Mouse (Mus musculus) embryonic fibroblast, embryonic 13.5 days (primary cell): ENCODE data around the gene Ggps1. TPM values are rescaled to one million over a fixed set of nuclear protein-coding genes. Genes with fewer than 3 reads are reported as not detected.
"Not testable (repeated sequence)": the region's sequence is repeated elsewhere in the genome, so short reads cannot be mapped to it uniquely, and the experiment has no call there.

Source experiments
- H3K27ac ChIP-seq: 2 replicates; pipeline ENCODE4 v1.5.1; 2012; ENCODE audit warnings: low read length, control low read depth, inconsistent platforms; ENCODE audit not compliant: insufficient read depth
- H3K4me1 ChIP-seq: 2 replicates; pipeline ENCODE4 v1.6.1; 2011; ENCODE audit warnings: low read length; ENCODE audit not compliant: control insufficient read depth, insufficient read depth
- H3K4me3 ChIP-seq: 2 replicates; pipeline ENCODE4 v1.5.1; 2011; ENCODE audit warnings: mild to moderate bottlenecking, control low read depth, low read length; ENCODE audit not compliant: insufficient read depth
- CTCF ChIP-seq: IDR thresholded peaks from 2 replicates; pipeline ENCODE4 v1.5.1; 2011; ENCODE audit warnings: mild to moderate bottlenecking, control low read depth, low read length, moderate library complexity, borderline replicate concordance; ENCODE audit not compliant: insufficient read depth
- POLR2A ChIP-seq: IDR thresholded peaks from 2 replicates; pipeline ENCODE4 v1.6.1; 2011; ENCODE audit warnings: low read depth, mild to moderate bottlenecking, control low read depth, low read length, moderate library complexity
- polyA plus RNA-seq: library from polyadenylated mRNA; stranded (reverse); fragments of >200 nt; gene quantifications from 2 replicates; pipeline ENCODE4 v1.2.4, GENCODE M21; 2011; ENCODE audit warnings: low read depth; ENCODE audit not compliant: missing spikeins, insufficient read length

The Ggps1 gene
- polyA plus RNA-seq, 1 experiment: 48.3 TPM

GRCm38 (mm10) chr13:14039292-14039965 is 23.9 kb downstream of the Ggps1 start, which contains the start of gene Tbce:
Tbce (minus strand) TSS chr13:14039638.
- peak within 1 kb of the TSS; percentile 94 for H3K27ac ChIP-seq
- H3K4me1 ChIP-seq: peaks cover 7% of the 10 kb centered on the region; the same call in 1 of the 2 replicates
- peak within 1 kb of the TSS; percentile 56 for H3K4me3 ChIP-seq
- no peak for TF ChIP-seq CTCF
- peak; percentile 89 for TF ChIP-seq POLR2A

GRCm38 (mm10) chr13:14038911-14039291 is 24.4 kb downstream of the Ggps1 start:
- Histone ChIP-seq H3K4me1 (peaks cover 7% of the 10 kb centered on the region; the same call in 1 of the 2 replicates), H3K4me3 (peak overlapping the region; percentile 56), H3K27ac (peak overlapping the region; percentile 94)
- TF ChIP-seq CTCF (no peak), POLR2A (no peak)

DNA sequence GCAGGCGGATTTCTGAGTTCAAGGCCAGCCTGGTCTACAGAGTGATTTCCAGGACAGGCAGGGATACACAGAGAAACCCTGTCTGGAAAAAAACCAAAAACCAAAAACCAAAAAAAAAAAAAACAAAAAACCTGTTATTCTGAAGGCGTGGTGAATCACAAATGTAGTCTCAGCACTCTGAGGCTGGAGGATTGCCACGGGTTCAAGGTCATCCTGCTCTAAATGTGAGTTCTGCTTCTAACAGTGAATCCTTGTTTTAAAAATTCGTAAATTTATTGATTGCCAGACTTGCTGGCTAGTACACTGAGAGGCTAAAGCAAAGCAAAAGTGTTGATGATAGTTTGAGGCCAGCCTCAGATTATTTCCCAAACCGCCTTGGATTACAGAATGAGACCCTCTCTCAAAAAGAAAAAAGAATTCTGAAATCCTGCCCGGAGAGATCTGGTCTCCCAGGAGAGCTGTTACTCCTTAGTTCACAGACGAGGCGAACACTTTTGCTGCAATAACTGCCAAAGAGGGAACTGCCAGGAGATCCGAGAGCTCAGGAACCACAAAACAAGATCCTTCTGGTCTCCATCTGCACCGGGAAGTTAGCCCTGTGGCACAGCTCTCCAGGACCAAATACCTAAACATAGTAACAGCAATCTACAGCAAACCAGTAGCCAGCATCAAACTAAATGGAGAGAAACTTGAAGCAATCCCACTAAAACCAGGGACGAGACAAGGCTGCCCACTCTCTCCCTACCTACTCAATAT is 27.2 kb downstream of the Ggps1 start:
- no peak overlapping the region for H3K27ac ChIP-seq
- TF ChIP-seq CTCF (no peak), POLR2A (no peak)
- H3K4me1 ChIP-seq: peaks cover 7% of the 10 kb centered on the region; the same call in 1 of the 2 replicates
- no peak overlapping the region for H3K4me3 ChIP-seq

DNA sequence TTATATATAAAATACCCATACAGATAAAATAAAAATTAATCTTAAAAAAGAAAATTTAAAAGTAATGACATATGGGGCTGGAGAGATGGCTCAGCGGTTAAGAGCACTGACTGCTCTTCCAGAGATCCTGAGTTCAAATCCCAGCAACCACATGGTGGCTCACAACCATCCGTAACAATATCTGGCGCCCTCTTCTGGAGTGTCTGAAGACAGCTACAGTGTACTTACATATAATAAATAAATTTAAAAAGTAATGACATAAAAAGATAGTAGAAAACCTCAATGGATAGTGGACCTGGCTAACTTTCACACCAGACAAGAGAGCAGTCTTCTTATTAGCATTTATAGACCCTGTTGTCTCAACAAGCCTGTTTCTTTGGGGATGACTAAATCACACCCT is 27.9 kb downstream of the Ggps1 start:
- H3K4me3 ChIP-seq, H3K4me1 ChIP-seq, H3K27ac ChIP-seq: not testable (repeated sequence)

DNA sequence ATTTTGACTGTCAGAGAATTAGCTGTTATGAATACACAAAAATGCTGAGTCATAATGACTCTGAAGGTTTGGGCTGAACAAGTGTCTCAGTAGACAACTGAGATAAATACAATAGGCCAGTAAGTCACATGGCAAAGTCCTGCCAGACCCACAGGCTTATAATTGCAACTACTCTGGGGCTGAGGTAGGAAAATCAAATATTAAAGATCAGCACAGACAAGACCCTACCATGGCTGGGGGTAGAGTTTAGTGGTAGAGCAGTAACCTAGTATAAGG is 29.3 kb downstream of the Ggps1 start:
- Histone ChIP-seq H3K4me1 (peaks cover 4% of the 10 kb centered on the region; the same call in 1 of the 2 replicates), H3K4me3 (no peak overlapping the region), H3K27ac (peak overlapping the region; percentile 62; the same call in 1 of the 2 replicates)
- TF ChIP-seq POLR2A (no peak), CTCF (no peak)

DNA sequence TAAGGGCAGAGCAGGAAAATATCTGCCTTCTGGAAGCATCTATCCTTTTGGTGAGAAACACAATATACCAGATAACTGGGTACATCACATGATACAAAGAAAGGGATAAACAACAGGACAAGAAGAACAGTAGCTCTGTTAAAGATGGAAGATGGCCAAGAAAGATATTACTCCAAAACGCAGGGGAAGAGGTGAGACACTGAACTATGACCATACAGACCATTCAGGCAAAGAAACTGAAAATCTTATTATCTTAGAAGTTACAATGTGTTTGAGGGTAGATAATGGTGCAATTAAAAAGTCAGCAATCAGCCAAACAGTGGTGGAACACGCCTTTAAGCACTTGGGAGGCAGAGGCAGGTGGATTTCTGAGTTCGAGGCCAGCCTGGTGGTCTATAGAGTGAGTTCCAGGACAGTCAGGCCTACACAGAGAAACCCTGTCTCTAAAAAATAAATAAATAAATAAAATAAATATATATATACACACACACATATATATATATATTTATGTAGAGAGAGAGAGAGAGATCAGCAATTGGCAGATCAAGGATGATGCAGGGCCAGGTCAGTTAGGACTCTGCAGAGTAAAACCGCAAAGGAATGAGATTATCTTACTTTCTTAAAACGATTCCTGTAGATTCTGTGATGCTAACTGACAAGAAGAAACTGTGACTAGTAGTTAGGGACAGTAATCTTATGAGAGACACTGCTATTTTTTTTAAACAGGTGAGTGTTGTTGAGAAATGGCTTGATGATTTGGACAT is 29.8 kb downstream of the Ggps1 start:
- Histone ChIP-seq H3K4me3 (no peak overlapping the region), H3K4me1 (peaks cover 4% of the 10 kb centered on the region; the same call in 1 of the 2 replicates), H3K27ac (no peak overlapping the region)
- TF ChIP-seq CTCF: no peak
- no peak for TF ChIP-seq POLR2A

DNA sequence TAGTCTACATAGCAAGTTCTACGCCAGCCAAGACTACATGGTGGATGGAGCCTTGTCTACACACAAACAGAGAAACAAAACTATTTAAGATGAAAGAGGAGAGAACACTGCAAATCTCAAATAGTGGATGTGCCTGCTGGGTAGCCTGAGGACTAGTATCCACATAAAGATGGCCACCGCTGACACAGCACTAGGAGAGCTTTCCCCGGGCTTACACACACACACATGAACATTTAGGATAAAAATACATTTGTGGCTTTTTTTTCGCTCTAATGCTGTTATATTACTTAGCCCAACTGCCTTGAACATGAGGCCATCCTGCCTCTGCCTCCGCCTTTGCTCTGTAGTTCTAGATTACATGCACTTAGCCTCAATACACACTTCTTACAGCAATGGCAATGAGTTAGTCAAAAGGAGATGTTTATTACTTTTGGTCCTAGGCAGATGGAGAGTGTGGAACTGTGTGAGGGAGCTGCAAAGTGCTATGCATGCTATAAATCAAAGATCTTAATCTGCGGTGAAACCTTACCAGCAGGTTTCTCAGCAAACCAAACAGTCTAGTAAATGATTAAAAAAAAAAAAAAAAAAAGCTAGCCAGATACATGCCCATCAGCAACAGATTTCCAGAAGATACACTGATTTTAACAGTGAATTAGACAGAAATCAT is 37.0 kb downstream of the Ggps1 start:
- no peak overlapping the region for H3K27ac ChIP-seq
- TF ChIP-seq CTCF (no peak), POLR2A (no peak)
- H3K4me1 ChIP-seq: no peaks in the 10 kb centered on the region

GRCm38 (mm10) chr13:14025554-14025953 is 37.7 kb downstream of the Ggps1 start:
- no peak overlapping the region for H3K27ac ChIP-seq
- H3K4me3 ChIP-seq: no peak overlapping the region
- TF ChIP-seq CTCF (no peak), POLR2A (no peak)
- H3K4me1 ChIP-seq: no peaks in the 10 kb centered on the region

More for the DNA sequence above, 37.0 kb downstream of the Ggps1 start:
- H3K4me3 ChIP-seq: no peak overlapping the region

DNA sequence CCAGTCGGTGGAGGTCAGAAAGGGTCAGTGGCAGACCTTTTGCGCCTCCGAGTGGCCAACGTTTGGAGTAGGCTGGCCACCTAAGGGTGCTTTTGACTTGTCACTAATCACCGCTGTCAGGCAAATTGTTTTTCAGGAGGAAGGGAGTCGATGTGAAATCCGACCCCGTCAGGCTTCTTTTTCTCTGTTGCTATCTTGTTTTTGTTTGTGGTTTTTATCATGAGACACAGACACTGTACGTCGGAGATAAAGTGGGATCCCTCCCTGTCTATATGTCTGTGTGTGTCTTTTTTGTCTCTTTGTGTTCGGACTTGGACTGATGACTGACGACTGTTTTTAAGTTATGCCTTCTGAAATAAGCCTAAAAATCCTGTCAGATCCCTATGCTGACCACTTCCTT is 41.9 kb downstream of the Ggps1 start:
- H3K4me3 ChIP-seq, H3K27ac ChIP-seq, H3K4me1 ChIP-seq: not testable (repeated sequence)
